Mouse (Mus musculus): ENCODE data around the gene Aff1. TPM values are rescaled to one million over a fixed set of nuclear protein-coding genes. Genes with fewer than 3 reads are reported as not detected.

The Aff1 gene
- total RNA-seq, 1 experiment from 2014 or later: 76.9 TPM

DNA sequence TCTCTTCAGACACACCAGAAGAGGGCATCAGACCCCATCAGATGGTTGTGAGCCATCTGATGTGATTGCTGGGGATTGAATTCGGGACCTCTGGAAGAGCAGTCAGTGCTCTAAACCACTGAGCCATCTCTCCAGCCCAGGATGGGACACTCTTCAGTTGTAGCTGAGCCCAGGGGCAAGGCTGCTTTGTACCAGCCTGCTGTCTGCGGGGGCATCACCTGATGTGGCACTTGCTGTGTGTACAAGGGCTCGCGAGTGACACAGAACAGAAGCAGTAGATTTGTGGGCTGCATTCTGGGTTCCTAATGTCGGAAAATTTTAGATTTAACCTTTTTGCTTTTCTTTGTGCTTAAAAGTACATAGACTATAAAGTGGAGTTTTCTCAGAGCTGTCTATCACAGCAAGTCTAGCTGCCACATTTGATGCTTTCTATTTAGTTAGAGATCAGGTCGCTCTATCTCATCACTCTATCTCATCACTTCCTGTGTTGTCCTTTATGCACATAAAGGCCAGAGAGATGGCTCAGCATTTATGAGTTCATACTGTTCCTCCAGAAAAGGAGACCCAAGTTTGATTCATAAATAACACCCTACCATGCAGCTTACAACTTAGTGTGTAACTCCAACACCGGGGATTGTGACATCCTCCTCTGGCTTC, 117.6 kb downstream of the Aff1 start:
- no peak for ATAC-seq (ENCODE audit: extremely low read depth, insufficient number of reproducible peaks, low FRiP score, poor library complexity, severe bottlenecking)

DNA sequence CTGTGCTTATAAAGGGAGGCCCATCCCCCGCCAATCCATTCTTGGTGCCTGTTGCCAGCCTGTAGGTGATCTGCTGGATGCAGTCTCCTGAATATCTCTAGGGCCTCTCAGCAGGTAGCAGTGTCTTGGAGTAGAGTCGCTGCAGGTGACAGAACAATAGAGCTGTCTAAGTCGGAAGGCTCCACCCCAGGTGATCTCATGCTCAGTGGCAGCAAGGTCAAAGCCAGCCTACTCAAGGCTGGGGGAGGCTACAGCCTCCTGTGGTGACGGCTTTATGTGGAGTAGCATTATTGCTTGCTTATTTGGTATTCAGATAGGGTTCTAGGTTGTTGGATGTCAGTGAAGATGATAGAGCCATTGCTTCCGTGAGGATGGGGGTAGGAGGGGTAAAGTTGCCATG, 121.1 kb downstream of the Aff1 start:
- no peak for ATAC-seq (ENCODE audit: extremely low read depth, insufficient number of reproducible peaks, low FRiP score, poor library complexity, severe bottlenecking)

- no peak for ATAC-seq (ENCODE audit: extremely low read depth, insufficient number of reproducible peaks, low FRiP score, poor library complexity, severe bottlenecking)
Observed at GRCm38 (mm10) chr5:103813997-103814542, 121.9 kb downstream of the Aff1 start.

DNA sequence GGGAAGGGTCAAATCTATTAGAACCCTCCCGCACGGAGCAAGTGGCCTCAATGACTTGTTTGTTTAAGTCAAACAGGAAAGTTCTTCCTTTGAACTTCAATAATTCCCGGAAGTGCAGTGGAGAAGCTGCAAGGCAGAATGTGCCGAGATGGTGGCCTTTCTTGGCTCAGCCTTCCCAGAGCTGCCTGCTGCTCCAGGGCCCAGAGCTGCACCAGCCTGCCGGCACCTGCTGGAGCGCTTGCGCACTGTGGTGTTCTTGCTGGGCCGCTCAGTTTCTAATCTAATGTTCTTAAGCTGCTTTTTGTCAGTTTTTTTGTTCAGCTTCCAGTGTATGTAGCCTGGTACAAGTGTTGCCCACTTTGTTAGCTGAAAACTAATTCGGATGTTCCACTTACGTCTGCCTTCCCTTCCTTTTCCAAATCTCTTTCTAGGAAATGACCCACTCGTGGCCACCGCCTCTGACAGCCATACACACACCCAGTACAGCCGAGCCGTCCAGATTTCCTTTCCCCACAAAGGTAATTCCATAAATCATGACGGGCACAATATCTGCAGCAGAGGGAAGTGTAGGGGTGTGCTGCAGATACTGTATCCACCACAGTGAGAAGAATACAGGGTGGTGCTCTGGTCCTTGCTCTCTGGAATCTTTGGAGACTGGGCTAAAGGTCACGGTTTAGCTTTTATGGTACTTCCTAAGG, 122.5 kb downstream of the Aff1 start:
- no peak for ATAC-seq (ENCODE audit: extremely low read depth, insufficient number of reproducible peaks, low FRiP score, poor library complexity, severe bottlenecking)

DNA sequence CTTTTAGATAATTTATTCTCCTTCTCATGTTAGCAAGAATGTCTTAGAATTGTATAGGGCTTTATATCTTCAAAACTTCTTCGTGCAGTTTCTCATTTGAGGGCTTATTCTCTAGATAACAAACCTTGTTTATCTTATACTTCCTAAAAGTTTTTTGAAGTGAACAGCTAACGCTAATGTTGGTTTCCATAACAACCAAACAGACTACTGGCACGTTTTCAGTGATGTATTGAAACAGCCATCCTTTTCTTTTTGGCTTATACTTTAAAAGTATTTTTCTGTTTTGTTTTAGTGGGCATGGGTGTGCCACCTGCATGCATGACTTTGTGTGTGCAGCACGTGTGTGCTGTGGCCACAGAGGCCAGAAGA, 123.1 kb downstream of the Aff1 start:
- no peak for ATAC-seq (ENCODE audit: extremely low read depth, insufficient number of reproducible peaks, low FRiP score, poor library complexity, severe bottlenecking)

DNA sequence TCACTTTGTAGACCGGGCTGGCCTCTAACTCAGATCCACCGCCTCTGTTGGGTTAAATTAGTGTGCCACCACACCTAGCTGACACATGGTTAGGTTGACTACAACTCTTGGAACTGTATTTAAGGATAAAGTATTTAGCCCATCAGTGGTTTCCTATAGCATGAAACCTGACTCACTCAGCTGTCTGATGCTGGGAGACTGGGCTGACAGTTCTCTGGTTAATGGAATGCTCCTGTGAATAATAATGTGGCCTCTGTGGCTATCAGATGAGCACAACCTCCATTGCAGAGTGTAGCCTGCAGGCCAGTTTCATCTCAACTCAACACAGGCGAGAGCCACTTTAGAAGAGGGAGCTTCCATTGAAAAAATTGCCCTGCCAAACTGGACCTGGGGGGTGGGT, 124.5 kb downstream of the Aff1 start:
- no peak for ATAC-seq (ENCODE audit: extremely low read depth, insufficient number of reproducible peaks, low FRiP score, poor library complexity, severe bottlenecking)

- peak; percentile 84 for ATAC-seq (ENCODE audit: extremely low read depth, insufficient number of reproducible peaks, low FRiP score, poor library complexity, severe bottlenecking)
Observed at GRCm38 (mm10) chr5:103817754-103818153, 125.6 kb downstream of the Aff1 start.

- no peak for ATAC-seq (ENCODE audit: extremely low read depth, insufficient number of reproducible peaks, low FRiP score, poor library complexity, severe bottlenecking)
Observed at GRCm38 (mm10) chr5:103818602-103819001, 126.4 kb downstream of the Aff1 start.

- no peak for ATAC-seq (ENCODE audit: extremely low read depth, insufficient number of reproducible peaks, low FRiP score, poor library complexity, severe bottlenecking)
Observed at GRCm38 (mm10) chr5:103819674-103820073, 127.5 kb downstream of the Aff1 start.

DNA sequence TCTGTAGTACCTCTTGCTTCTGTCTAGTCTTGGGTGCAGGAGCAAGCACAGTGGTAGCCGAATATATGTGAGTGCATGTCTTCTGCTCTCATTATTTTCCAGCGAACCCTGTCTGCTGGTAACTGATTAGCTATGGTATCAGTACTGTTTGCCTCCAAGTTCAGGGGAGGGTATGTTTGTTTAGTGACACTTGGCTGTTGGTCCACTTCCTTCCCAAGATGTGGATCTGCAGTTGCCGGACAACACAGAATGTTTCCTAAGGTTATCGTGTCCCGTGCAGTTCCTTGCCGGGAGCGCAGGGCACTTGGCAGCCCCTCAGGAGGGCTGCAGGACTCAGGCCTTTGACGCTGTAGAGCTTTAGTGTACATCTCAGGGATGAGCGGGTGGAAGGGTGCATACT, 128.9 kb downstream of the Aff1 start:
- ATAC-seq (ENCODE audit: extremely low read depth, insufficient number of reproducible peaks, low FRiP score, poor library complexity, severe bottlenecking): no peak

DNA sequence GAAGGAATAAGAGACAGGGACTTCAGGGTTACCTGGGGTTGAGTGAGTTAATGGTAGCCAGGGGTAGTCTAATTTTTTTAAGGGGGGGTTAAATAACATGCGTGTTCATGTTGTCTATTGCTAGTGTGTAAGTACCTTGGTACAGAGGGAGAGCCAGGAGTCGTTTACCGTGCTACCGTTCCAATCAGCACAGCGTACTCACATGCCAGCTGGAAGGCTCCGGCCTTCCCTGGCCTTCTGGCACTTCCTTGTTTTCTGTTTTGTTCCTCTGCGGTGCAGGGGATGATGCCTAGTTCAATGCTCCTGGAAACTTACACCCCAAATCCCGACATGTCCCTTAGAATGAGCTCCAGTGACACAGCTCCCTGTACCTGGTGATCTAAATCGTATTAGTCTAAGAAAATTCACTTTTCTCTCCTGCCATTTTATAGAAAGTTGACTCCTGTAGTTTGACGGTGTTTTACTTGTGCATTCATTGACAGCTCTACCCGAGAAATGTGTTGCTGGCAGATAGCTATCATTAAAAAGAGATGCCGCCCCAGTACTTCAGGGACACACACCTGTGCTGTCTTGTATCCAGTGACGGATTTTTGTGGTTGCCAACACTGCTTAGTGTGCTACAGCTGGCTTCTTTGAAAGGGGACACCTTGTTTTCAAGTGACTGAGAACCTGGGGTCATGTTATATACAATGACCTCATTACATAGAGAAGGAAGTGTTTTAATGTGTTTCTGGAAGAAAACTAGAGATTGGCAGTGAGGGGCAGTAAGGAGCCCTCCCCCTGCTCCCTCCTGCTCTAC, 129.5 kb downstream of the Aff1 start:
- no peak for ATAC-seq (ENCODE audit: extremely low read depth, insufficient number of reproducible peaks, low FRiP score, poor library complexity, severe bottlenecking)

DNA sequence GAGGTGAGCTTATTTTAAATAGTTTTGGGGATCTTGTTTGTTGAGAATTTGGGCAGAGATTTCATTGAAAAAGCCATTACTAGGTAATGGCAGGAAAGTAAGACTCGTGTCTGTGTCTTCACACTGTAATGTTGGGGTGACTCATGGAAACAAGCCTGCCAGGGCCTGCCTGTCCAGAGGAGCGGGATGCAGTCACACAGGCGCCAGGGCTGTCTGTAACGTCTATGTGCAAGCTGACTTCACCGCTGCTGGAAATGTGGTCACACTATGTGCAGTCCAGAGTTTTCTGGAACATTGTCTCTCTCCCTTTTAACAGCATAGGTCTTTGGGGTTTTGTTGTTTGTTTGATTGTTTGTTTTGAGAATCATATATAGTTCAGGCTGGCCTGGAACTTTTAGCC, 130.8 kb downstream of the Aff1 start:
- ATAC-seq (ENCODE audit: extremely low read depth, insufficient number of reproducible peaks, low FRiP score, poor library complexity, severe bottlenecking): no peak

- no peak for ATAC-seq (ENCODE audit: extremely low read depth, insufficient number of reproducible peaks, low FRiP score, poor library complexity, severe bottlenecking)
Observed at GRCm38 (mm10) chr5:103828304-103828703, 136.1 kb downstream of the Aff1 start.

DNA sequence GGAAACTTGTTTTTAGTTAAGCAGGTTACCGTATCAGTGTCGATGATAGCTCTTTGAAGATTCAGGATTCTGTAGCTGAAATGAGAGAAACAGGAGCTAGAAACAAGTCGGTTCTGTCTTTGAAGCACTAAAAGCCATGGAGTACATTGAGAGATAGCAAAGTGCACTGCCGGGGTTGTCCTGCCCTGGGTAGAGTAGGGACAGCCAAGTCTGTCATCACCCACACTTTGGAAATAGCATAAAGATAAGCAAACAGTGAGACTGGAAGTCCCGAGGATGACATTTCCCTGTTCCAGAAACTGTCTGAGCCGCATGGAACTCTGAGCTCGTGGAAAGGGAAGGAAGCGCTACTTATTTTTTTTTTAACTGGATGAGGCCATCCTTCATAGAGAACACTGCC, 136.6 kb downstream of the Aff1 start:
- ATAC-seq (ENCODE audit: extremely low read depth, insufficient number of reproducible peaks, low FRiP score, poor library complexity, severe bottlenecking): no peak

- ATAC-seq (ENCODE audit: extremely low read depth, insufficient number of reproducible peaks, low FRiP score, poor library complexity, severe bottlenecking): no peak
Observed at GRCm38 (mm10) chr5:103829158-103829557, 137.0 kb downstream of the Aff1 start.

GRCm38 (mm10) chr5:103830886-103831285, 138.7 kb downstream of the Aff1 start:
- ATAC-seq (ENCODE audit: extremely low read depth, insufficient number of reproducible peaks, low FRiP score, poor library complexity, severe bottlenecking): no peak

DNA sequence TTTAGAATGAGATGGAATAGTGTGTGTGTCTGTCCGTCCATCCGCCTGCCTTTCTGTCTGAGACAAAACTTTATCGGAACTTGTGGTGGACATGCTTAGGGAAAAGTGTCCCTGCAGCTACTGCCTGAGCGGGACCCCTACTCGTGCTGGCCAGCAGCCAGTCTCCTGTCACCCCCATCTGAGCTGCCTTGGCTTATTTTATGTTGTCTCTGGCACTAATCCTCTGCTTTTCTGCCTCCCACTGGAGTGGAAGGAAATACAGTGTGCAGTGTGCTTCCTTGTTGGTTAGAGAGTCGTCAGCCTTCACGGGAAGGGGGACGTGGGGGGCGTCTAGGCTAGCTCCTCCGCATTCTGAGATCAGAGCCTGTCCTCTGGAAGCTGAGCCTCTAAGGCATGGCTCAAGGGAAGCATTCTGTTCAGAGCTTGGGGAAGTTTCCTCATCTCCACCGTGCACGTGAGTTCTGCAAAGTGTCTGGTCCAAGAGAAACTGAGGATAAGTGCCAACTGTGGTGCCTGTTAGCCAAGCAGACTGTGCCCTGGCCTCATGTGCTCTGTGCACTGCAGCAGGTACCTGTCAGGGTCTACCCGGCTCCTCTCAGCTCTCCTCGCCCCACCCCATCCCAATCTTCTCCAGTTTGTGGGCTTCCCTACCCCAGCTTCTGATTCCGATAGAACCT, 143.4 kb downstream of the Aff1 start:
- no peak for ATAC-seq (ENCODE audit: extremely low read depth, insufficient number of reproducible peaks, low FRiP score, poor library complexity, severe bottlenecking)

DNA sequence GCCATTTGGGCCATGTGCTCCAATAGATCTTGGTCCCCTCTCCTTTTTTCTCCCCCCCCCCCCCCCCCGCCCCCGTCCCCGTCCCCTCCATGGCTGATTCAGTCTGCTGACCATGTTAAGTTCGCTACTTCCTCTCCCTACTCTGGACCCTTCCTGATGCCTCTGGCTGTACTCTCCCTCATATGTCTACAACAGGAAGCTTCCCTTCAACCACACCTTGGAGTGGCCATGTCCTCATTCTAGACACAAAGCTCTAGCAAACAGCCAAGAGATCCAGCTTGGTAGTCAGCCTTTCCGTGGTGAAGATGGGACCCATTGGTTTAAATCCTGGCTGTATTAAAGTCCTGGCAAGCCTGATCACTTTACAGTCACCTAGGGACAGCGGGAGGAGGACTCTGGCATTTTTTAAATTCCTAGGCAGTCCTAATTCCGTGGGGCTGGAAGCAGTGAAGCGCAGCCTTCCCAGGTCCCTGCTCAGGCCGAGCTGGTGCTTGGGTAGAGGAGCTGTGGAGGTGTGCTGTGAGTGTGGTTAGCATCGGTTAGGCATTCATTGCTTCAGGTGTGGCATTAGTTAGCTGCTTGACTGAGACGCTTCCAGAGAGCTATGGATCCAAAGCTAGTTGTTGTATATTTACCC, 144.1 kb downstream of the Aff1 start:
- ATAC-seq (ENCODE audit: extremely low read depth, insufficient number of reproducible peaks, low FRiP score, poor library complexity, severe bottlenecking): no peak

All from neutrophil, adult 5-6 weeks (primary cell).